Mouse (Mus musculus) natural killer cell, adult 2 months (primary cell): Measurements from ENCODE around the gene Fbxl20.
A peak's percentile ranks its signal among the peaks of the same experiment; 100 is the strongest.

Source experiments
- DNase-seq, 2 experiments: peaks; one replicate each; pipeline ENCODE4 v3.0.0; 2022; ENCODE audit warnings: low spot score in 2 of 2

Gene Fbxl20

DNA sequence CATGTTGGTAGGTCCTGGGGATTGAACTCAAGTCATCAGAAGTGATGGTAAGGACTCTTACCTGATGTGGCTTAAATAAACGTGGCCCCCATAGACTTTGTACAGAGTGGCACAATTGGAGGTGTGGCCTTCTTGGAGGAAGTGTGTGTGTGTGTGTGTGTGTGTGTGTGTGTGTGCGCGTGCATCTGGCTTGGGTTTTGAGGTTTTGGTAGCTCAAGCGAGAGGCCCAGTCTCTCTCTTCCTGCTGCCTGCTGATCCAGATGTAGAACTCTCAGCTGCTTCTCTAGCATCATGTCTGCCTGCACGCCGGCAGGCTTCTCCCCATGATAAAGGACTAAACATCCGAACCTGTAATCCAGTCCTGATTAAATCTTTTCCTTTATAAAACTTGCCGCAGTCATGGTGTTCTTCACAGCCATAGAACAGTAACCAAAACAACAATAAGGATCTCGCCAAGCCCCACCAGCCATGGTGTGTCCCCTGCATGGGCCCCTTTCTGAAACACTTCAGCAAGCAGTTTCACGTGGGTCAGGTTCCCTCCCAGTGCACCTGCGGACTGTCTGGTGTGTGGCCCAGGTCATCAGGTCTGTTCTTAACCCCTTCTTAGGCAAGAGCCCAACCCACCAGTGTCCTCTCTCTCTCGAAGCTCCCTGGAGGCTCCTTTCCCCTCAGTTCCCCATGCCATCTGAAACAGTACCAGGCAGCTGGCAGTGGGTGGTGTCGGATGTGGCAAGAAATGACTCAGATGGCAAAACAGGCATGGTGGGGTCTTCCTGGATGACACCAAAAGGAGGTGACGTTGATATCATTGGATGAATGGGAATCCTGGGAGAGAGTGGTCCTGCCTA, 100.3 kb downstream of the Fbxl20 start:
- peak in 1 of 2 experiments; percentile 59 for DNase-seq

DNA sequence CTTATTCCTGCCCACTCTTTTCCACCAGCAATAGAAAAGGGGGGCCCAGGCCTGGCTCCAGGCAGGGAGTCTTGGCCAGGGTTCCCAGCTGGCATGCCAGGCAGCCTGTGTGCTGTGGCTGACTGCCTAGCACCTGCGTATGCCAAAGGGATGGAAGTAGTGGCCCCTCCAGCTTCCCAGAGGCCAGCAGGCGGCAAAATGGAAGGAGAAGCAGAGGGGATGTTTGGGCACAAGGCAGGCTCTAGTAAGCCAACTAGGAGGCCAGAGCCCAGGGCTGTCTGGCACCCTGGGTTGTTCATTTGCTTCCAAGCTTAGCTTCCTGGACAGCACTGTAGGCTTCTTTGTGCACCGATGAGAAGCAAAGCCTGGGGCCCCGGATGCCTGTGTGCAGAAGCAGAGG, 102.5 kb downstream of the Fbxl20 start:
- no peak for DNase-seq

DNA sequence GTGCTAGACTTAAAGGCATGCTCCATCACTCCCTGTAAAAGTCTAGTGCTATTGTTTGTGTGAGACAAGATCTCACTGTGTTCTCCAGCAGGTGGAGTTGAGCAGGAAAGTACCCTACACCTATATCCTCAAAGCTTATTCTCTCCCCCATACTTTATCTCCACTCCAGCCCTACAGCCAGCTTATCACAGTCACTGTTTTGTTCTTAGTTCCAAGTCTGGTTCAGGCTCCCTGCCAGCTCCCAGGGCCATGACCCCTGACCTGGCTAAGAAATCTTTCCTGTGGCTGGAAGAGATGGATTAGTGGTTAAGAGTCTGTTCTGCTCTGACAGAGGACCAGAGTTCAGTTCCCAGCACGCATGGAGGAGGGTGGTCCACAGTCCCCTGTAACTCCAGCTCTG, 103.7 kb downstream of the Fbxl20 start:
- no peak for DNase-seq

DNA sequence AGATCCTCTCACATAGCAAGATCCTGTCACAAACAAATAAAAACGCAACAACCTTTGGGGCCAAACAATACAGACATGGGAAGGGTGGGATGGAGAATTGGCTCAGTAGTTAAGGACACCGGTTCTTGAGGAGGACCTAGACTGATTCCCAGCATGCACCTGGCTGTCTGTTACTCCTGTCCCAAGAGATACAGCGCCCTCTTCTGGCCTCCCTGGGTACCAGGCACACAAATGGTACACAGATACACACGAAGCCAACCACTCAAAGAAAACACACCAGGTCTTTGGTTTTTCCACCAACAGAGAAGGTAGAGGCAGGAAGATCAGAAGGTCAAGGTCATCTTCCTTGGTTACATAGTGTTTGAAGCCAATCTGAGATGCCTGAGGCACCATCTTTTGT, 104.6 kb downstream of the Fbxl20 start:
- DNase-seq, result no peak

DNA sequence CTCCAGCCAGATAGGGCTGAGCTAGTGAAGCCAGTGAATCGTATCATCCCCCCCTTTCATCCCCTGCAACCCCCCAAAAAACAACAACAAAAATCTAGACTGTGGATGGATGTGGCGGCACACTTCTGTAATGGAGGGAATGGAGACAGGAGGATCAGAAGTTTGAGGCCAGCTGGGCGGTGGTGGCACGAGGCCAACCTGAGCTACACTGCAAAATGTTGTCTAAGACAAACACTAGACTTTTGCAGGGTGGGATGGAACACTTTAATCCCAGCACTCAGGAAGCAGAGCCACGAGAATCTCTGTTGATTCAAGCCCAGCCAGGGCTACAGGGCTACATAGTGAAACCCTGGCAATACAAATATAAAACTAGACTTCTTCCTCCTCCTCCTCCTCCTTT, 106.1 kb downstream of the Fbxl20 start:
- DNase-seq, result no peak

DNA sequence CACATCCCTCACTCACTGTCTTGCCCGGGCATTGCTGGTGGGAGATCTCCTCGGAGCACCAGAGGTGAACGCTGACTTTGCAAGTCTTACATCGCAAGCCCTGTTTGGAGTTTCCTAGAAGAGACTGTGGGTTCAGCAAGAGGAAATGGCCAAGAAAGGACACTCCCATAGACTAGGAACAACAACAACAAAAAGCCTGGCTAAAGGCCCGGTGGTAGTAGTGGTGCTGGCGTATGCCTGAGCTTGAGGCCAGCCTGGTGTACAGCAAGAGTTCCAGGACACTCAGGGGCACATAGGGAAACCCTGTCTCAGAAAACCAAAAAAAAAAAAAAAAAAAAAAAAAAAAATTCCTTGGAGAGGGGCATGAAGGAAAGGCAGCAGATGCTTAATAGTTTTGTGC, 107.5 kb downstream of the Fbxl20 start:
- DNase-seq, result no peak

DNA sequence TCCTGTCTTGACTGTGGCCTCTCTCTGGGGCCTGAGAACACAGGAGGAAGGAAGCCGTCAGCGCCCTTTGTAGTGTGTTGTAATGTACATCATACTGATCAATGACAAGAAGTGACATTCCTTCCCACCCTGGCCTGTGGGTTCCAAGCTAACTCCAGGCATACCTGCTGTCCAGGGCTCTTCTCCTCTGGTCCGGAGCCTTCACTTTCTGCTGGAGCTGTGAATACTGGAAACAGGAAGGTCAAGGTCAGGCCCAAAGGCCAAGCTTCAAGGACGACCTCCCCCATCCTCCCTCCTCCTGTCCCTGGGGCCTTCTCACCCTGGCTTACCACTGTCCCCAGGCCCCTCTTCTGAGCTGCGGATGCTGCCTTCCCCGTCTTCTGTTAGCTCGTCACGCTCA, 109.2 kb downstream of the Fbxl20 start:
- no peak for DNase-seq

DNA sequence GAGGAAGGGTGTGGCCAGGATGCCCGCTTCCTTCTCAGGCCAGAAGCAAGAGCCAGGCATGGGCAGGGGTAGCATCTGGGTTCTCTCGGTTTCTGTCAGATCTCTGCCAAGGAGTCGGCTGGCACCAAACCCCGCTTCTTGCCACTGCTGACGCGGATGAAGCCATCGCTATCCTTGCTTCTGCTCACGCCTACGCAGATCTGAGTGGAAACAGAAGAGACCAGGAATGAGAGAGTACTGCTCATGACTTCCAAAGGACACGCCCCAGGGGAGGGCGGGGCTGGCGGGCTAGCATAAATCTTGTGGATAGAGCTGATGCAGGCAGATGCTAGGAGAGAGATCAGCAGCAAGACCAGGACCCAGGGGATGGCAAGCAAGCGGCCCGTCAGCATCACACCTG, 112.3 kb downstream of the Fbxl20 start:
- DNase-seq, result no peak

DNA sequence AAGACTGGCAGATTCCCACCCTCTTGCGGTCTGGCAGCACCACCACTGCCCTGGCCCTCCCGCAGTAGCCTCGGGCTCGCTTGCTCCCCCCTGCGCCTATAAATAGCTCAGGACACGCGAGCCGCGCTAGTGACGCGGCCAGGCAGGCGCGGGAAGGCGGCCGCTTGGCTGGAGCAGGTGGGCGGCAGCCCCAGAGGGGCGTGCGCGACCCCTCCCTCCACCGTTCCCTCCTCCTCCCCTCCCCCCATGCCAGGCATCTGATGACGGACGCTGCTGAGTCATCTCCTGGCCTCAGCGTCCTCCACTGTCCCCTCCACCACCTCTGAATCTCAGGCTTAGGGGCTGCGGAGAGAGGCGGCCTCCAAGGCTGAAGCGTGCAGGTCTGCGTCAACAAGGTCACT, 114.2 kb downstream of the Fbxl20 start:
- no peak for DNase-seq

DNA sequence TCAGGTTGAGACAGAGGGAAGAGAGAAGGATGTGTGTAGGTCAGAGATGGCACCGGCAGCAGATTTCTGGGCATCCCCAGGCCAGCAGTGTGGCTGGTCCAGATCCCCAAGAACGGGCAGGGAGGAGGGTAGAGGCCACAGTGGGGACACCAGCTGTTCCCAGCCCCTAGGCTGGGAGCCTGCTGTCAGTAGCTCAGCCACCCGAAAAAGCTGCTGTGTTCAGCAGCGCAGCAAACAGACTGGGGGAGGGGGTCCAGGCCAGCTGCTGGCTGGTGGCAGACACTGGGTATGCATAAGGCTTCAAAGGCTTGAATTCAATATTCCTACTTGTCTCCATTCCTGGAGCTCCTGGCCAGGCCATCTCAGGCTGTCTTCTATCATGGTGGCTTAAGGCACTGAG, 115.4 kb downstream of the Fbxl20 start:
- DNase-seq, result no peak

DNA sequence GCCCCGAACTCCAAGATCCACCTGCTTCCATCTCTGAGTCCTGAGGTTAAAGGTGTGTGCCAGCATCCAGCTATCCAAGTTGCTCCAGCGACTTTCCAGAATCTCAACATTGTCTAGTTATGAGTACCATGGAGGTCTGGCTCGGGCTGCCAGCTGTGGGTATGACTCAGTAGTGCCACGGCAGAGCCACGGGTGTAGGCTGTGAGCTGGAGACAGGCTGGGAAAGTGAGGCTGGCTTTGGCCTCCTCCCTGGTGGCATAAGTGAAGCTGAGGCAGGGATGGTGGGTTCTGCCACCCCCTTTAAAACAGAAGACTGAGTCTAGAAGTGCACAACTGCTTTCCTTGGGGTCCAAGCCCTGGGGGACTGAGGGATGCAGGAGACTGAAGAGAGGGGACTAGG, 116.1 kb downstream of the Fbxl20 start:
- DNase-seq, result no peak
